Mouse (Mus musculus): Measurements from ENCODE around the gene Adck2.

Adck2 gene

DNA sequence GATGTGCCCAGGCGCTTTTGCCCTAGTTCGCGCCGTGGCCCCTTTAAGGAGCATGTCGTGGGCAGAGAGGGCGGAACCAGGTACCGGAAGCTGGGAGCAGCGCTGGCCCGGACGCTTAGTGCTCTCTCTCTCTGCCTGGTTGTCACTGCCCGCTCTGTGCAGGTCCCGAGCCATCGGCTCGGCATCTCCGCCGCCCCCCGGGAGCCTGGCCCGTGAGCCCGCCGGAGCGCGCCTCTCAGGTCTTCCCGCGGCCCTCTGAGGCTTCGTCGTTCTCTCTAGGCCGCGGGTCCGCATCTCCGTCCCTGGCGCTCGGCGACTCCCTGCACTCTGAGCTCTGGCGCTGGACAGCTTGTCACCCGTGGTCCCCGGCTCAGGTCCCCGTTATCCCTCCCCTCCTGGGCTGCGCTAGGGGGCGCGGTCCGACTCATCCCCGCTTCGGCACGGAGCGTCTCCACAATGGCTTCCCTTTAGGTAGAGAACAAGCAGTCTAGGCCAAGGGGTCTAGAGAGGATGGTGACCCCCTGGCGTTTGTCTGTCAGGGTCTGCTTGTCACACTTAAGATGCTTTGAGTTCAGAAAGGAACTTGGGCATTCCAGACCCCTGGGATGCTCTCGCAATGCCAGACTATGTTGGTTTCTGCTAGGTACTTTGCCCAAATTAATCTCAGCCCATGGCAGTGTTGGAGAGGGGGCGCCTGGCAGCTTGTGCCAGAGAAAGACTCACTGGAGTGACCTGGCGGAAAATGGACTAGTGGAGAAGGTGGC, at the start of gene Adck2:
Gene Adck2 (plus strand): TSS at position 83 of the 764 bp plus-strand sequence.
- 1% methylated on average over 49 of the region's 49 CpGs for WGBS

DNA sequence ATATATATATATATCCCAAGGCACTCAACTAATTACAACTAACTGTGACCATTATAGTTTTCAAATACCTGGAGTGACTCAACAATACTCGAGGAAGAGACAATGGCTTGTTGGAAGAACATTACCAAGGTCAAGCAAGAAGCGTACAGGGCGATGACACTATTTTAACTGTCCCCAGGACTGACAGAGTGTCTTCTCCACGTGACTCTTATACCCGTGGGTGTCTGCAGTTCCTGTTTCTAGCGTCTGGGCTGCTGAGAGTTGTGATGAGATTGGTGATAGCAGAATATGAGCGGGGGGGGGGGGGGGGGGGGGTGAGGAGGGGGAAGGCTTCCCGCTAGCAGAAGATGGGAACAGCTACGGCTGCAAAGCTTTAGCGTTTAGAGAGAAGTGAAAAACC, 46.9 kb upstream of the Adck2 start:
- WGBS = 57% methylated on average over 10 of the region's 10 CpGs

DNA sequence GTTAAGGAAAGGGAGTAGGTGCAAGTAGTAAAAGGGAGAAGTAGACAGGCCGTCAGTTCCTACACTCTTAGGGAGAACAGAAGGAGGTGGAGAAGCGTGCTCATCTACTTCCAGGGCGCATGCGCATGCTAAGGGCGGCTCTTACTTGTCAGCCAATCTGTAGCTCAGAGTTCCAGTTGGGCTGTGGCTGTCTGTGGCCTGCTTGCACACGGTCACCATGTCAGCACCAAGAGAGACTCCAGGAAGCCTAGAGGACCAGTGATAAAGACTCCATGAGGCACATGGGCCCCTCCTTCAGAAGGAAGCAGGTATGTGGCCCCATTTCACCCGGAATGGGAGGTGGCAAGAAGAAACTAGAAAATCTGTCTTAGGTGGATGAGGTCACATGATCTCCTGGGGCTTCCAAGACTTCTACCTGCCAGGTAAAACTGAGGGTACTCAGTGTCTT, 46.3 kb upstream of the Adck2 start:
- 62% methylated on average over 7 of the region's 7 CpGs for WGBS

- 31% methylated on average over 4 of the region's 4 CpGs for WGBS
Measured at GRCm38 (mm10) chr6:39527811-39528210, 45.9 kb upstream of the Adck2 start.

DNA sequence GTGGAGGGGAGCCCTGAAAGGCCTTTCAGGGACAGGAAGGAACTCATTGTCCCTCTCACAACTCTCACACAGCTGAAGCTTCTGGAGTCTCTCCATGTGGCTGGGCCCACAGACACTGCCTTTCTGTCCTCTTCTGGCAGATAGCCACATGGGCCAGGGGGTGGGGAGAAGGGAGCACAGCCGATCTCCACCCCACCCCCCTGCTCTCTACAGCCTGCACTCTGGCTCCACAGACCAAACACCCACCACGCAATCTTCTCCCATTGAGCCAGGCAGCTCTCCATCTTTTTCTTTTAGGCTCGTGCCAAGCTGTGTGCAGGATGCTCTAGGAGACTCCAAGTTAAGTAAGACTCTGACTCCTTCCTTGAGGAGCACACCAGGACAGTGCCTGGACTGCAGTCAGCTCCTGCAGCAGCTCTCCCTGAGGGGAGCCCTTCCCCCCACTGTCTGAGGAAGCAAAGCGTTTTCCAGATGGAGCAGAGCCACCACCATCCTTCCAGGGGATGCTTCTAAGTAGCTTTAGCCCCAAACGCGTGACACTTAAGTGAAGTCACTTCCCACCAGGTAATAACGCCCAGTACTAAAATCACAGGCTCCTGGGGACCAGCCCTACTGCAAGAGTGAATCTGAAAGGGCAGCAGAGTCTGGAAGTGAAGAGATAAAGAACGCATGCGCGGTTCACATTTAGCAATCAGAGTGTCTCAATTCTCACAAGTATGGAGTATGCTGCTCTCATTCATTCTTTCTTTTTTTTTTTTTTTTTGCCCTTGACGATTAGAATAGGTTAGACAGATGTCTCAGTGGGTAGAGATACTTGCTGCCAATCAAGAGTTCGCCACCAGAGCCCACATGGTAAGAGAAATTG, 44.8 kb upstream of the Adck2 start:
- WGBS = 22% methylated on average over 12 of the region's 12 CpGs

DNA sequence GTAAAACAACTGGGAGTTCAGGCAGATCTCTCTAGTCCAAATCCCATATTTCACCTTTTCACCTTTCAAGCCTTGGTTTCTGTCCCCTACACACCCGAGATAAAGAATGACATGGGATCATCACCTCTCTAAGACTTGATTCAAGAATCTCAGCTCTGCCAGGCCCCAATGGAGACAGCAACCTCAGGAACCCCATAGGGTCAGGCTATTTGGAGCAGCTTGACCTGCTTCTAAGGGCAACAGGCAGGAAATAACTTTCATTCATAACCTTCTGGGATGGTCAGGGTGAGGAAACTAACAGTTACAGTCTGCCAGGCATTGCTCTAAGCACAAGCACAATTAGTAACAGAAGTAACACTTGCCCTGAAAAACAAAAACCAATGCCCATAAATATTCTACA, 37.1 kb upstream of the Adck2 start:
- WGBS = 83% methylated on average over 1 of the region's 1 CpGs

DNA sequence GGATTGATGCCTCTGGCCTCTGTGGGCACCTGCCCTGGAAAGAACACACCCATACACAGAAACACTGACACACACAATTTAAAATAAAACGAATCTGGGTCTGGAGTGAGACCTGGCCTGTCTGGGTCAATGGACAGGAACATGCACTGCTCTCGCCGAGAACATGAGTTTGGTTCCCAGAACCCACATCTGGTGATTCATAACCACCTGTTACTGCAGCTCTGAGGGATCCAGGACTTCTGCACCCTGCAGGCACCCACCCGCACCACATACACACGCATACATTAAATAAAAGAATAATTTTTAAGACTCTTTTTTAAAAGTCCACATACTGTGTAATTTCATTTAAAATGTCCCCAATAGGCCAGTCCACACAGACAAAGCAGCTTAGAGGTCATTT, 36.4 kb upstream of the Adck2 start:
- WGBS = 94% methylated on average over 5 of the region's 5 CpGs

DNA sequence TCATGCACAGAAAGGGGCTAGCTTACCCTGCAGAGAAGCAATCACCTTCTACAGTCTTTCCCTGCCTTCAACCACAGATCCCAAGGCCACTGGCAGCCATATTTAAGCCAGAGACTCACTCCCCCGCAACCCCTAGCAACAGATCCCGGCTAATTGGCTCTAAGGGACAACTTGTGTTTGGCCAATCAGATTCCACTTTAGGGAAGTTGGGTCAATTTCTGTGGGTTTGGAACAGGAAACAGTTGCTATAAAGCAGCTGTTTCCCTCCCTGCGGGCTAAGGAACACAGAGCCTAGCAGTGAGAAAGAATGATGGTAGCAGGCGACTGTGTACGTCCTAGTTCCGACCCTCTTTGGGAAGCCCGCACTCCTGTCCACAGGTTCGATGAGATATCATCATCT, 35.4 kb upstream of the Adck2 start:
- WGBS = 83% methylated on average over 8 of the region's 8 CpGs

GRCm38 (mm10) chr6:39539679-39540155, 34.0 kb upstream of the Adck2 start:
- 45% methylated on average over 7 of the region's 7 CpGs for WGBS

DNA sequence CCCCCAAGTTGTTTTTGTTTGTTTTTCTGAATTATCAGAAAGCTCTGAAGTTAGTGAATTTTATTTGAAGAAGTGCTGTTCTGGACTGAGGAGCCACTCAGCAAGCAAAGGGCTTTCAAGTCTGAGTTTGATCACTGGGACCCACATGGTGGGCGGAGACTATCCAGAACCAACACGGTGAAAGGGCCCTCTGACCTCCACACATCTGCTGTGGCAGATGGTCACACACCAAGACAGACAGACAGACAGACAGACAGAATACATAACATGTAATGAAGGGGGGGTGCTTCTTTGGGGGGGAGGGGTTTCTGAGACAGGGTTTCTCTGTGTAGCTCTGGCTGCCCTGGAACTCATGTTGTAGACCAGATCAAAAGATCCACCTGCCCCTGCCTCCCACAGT, 33.1 kb upstream of the Adck2 start:
- 57% methylated on average over 2 of the region's 2 CpGs for WGBS

- WGBS = 36% methylated on average over 15 of the region's 15 CpGs
Measured at GRCm38 (mm10) chr6:39542631-39543597, 30.8 kb upstream of the Adck2 start.

DNA sequence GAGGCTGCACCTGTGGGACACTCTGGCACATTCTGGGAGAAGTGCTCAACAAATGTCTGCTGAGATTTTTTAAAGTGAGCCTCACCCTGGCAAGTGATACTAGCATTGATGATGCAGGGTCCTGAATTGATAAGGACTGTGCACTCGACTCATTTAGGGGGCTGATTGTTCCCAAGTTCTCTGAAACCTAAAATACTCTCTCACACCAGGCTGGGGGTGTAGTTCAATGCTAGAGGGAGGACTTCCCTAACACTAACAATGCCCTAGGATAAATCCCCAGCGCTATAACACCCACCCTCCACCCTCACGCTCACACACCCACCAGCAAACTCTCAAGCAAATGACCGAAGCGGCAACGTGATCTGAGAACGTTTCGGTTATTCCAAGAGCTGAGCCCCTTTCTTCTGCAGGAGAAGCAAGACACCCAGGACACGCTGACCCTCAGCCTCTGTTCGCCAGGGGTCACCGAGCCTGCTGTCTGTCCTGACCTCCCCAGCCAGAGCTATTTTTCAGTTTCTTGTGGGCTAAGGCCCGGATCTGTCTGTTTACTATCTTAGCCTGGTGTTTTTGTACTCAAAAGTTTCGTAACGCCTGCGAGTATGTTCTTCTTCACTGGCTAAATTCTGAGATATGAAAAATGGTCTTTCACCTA, 29.8 kb upstream of the Adck2 start:
- WGBS = 71% methylated on average over 15 of the region's 15 CpGs

DNA sequence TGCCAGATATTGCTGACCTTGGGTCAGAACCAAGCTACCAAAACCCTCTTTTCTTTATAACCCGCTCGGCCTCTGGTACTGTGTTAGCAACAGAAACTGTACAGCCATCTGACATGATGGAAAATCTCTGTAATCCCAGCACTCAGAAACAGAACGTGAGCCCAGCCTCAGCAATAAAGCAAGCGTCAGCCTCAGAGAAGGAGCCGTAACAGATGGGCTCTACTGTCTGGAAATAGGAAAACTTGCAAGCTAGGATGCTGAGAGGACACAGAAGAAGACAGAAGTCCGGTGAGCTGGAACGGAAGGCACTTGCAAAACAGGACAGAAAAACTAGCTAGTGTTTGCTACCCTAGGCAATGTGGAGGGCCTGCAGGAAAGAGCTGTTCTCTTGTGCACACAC, 28.2 kb upstream of the Adck2 start:
- WGBS = 71% methylated on average over 7 of the region's 7 CpGs

DNA sequence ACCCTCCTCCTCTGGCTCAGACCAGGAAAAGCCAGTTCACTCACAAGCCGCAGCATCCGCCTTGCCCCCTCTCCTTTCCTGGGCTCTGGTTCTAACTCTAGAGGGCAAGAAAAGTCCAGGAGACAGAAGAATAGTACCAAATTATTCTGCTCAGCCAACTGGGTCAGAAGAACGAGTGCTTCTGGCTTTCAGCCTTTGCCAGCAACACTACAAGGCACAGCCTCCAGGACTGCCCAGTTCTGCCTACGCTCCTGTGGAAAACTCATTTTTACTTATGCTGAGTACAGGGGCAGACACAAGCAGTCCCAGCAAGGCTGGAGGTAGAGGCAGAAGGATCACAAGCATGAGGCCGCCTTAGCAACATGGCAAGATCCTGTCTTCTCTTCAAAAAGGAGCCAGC, 25.6 kb upstream of the Adck2 start:
- 65% methylated on average over 5 of the region's 5 CpGs for WGBS

DNA sequence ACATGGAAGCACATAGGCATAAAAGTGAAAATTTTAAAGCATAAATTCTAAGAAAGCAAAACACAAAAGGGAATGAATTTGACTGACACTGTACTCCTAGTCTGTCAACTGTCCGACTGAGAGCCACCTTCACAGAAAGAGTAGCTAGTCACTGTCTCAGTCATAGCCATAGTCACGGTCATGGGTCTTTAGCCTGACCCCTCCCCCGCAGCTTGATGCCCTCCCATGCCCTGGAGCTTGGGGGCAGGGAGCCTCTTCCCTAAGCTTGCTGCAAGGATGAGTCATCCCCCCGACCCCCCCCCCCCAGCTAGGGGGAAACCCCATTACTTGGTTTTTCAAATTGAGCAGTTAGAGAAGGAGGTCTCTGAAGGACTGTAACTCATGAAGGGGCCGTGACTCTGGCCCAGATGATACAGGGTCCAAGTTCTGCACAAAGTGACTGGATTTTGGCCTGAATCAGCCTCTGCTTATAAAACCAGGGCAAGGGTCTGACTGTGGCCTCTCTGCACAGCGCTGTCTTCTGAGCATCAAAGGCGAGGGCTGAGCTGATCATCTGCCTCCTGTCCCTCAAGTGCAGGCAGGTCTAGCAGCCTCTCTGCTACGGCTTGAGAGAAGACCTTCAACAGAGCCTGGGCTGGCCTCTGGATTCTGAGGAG, 21.6 kb upstream of the Adck2 start:
- WGBS = 73% methylated on average over 8 of the region's 8 CpGs

GRCm38 (mm10) chr6:39554888-39555647, 18.6 kb upstream of the Adck2 start:
- 76% methylated on average over 12 of the region's 12 CpGs for WGBS

GRCm38 (mm10) chr6:39555648-39555945, 18.1 kb upstream of the Adck2 start:
- 76% methylated on average over 2 of the region's 2 CpGs for WGBS

DNA sequence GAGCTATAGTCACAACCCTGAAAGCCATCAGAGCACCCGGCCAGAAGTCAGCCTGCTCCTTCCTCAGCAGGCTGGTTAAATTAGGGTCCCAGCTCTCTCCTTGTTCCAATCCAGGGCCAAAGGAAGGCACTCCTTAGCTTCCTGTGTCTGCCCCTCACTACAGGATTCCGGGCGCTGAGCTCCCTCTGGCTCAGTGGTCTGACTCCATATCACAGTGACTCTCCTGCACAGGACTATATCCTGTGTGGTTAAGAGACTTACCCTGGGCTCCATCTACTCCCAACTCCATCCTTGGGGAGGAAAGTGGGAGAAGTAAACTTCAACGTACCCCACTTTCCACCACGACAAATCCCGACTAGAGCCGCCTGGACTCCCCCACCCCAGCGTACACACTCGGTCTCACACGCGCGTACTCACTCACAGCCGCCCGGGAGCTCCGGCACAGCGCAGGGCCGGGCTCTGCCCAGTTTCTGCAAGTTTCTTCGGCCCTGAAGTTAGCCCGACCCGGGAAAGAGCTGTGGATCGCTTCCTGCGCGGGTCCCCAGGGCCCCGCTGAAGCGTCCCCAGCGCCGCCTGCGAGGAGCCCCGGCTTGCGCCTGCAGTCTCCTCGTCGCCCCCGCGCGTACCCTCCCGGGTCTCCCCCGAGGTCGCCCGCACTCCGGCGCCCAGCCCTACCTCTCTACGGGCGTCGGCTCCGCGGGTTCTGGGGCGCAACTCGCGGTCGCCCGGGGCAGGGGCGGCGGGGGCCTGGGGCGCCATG, 16.6 kb upstream of the Adck2 start:
- WGBS = 2% methylated on average over 54 of the region's 54 CpGs

- 1% methylated on average over 50 of the region's 50 CpGs for WGBS
Measured at GRCm38 (mm10) chr6:39557723-39558261, 15.9 kb upstream of the Adck2 start, which contains the start of gene Dennd2a. Dennd2a (minus strand) TSS chr6:39557867.

Measured in cerebral cortex, adult 2 months (tissue).